Mouse (Mus musculus) intestine, embryonic 15.5 days (tissue): ENCODE measurements around the gene Ccdc141. TPM values are rescaled to one million over a fixed set of nuclear protein-coding genes. Genes with fewer than 3 reads are reported as not detected.

Source experiments
- ATAC-seq: fragments of 200-750 bp; cut with Nextera tagmentation; 2 replicates; pipeline ENCODE4 v1.8.0; 2017; ENCODE audit warnings: moderate TSS enrichment, moderate library complexity
- H3K27ac ChIP-seq: fragments of 300-500 bp; sonication (generic); 2 replicates; pipeline ENCODE4 v1.5.1; 2015; ENCODE audit warnings: mild to moderate bottlenecking, inconsistent platforms
- H3K27me3 ChIP-seq: fragments of 300-500 bp; sonication (generic); replicated peaks from 2 replicates; pipeline ENCODE4 v1.6.1; 2015; ENCODE audit warnings: inconsistent platforms
- H3K36me3 ChIP-seq: fragments of 300-500 bp; sonication (generic); 2 replicates; pipeline ENCODE4 v1.6.1; 2015; ENCODE audit warnings: inconsistent platforms
- H3K4me1 ChIP-seq: fragments of 300-500 bp; sonication (generic); replicated peaks from 2 replicates; pipeline ENCODE4 v1.6.1; 2015; ENCODE audit warnings: inconsistent platforms
- H3K4me2 ChIP-seq: fragments of 300-500 bp; sonication (generic); replicated peaks from 2 replicates; pipeline ENCODE4 v1.6.1; 2015; ENCODE audit warnings: mild to moderate bottlenecking, inconsistent platforms
- H3K4me3 ChIP-seq: fragments of 300-500 bp; sonication (generic); replicated peaks from 2 replicates; pipeline ENCODE4 v1.5.1; 2015; ENCODE audit warnings: inconsistent platforms
- H3K9ac ChIP-seq: fragments of 300-500 bp; sonication (generic); 2 replicates; pipeline ENCODE4 v1.6.1; 2015; ENCODE audit warnings: inconsistent platforms
- H3K9me3 ChIP-seq: fragments of 300-500 bp; sonication (generic); 2 replicates; pipeline ENCODE4 v1.6.1; 2016; ENCODE audit warnings: inconsistent platforms
- WGBS: fragments of 180-500 bp; shearing (Covaris S2); methylation state at CpG from one replicate; pipeline ENCODE4 v1.1.7; 2015; 5-methylcytosine and 5-hydroxymethylcytosine counted together
- polyA plus RNA-seq: library from polyadenylated mRNA; unstranded; fragments of >200 nt; fragmentation: Nextera tagmentation; extraction: Ambion mirVana; gene quantifications from 2 replicates; pipeline ENCODE4 v1.2.1, GENCODE M21; 2015

Gene Ccdc141
- polyA plus RNA-seq, 1 experiment from 2014 or later: 5.6 TPM

DNA sequence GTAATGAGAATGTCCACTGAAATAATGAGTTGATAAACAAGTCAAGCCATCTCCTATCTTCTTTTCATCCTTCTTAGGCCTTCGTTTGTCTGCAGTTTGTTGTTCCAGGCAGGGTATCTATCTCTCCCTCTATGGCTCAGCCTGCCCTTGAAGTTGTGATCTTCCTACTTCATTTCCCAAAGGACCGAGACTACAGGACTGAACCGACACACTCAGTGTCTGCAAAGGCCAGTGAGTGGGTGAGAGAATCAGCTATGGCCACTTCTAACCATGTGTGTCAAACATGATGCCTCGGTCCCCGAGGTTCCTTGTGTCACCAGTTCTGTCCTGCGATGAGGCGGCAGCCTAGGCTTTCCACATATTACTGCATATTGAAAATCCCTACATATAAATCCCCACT is 19.2 kb upstream of the Ccdc141 start:
- 93% methylated on average over 7 of the region's 7 CpGs for WGBS
- H3K4me1 ChIP-seq: no peaks in the 10 kb centered on the region
- H3K4me3 ChIP-seq: no peak overlapping the region
- no peak overlapping the region for H3K9ac ChIP-seq
- peaks cover 10% of the 10 kb centered on the region; the same call in 1 of the 2 replicates for H3K36me3 ChIP-seq
- H3K27ac ChIP-seq: no peak overlapping the region
- H3K27me3 ChIP-seq: no peaks in the 10 kb centered on the region
- ATAC-seq: no peak
- no peak overlapping the region for H3K4me2 ChIP-seq
- no peaks in the 10 kb centered on the region for H3K9me3 ChIP-seq

DNA sequence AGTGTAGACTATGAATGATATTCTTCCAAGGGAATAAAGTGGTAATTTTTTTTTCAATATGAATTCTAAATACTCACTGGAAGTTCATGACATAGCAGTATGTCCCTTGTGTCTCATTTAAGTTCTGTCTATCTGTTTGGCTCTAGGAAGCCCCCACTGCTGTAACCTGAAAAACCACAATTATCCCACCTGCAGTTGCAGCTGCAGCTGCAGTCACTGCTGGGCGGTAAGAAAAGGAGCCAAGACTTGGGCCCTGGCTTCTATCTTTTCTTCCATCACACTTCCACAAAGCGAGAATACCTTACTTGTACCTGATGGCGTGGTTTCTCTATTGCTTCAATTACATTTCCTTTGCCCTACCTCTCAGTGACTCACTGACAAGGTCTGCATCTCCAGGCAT is 17.1 kb upstream of the Ccdc141 start:
- Histone ChIP-seq H3K9ac (no peak overlapping the region), H3K4me2 (no peak overlapping the region), H3K9me3 (no peaks in the 10 kb centered on the region), H3K4me3 (no peak overlapping the region), H3K27ac (no peak overlapping the region), H3K4me1 (no peaks in the 10 kb centered on the region; the same call in 1 of the 2 replicates), H3K36me3 (peaks cover 10% of the 10 kb centered on the region; the same call in 1 of the 2 replicates), H3K27me3 (no peaks in the 10 kb centered on the region)
- 94% methylated on average over 3 of the region's 3 CpGs for WGBS
- no peak for ATAC-seq

DNA sequence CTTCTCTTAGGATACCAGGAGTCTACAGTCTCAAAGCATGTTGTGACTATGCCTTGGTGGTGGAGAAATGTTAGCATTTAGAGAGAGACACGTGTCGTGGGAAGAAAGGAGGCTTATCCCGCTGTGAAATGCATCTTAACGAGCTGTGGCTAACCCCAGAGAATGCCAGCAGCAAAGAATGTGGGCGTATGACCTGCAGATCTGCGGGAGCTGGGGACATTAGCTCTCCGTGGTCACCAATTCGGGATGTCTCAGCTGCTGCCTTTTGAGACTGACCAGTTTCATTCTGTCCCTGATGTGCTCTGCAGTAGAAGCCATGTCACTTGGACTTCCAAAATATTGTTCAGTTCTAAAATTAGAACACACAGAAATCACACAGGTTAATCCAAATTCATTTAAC is 16.5 kb upstream of the Ccdc141 start:
- WGBS: 80% methylated on average over 8 of the region's 8 CpGs
- Histone ChIP-seq H3K4me1 (no peaks in the 10 kb centered on the region; the same call in 1 of the 2 replicates), H3K36me3 (peaks cover 7% of the 10 kb centered on the region; the same call in 1 of the 2 replicates), H3K27me3 (no peaks in the 10 kb centered on the region), H3K4me2 (no peak overlapping the region), H3K27ac (no peak overlapping the region), H3K9me3 (no peaks in the 10 kb centered on the region), H3K9ac (no peak overlapping the region), H3K4me3 (no peak overlapping the region)
- ATAC-seq: no peak

DNA sequence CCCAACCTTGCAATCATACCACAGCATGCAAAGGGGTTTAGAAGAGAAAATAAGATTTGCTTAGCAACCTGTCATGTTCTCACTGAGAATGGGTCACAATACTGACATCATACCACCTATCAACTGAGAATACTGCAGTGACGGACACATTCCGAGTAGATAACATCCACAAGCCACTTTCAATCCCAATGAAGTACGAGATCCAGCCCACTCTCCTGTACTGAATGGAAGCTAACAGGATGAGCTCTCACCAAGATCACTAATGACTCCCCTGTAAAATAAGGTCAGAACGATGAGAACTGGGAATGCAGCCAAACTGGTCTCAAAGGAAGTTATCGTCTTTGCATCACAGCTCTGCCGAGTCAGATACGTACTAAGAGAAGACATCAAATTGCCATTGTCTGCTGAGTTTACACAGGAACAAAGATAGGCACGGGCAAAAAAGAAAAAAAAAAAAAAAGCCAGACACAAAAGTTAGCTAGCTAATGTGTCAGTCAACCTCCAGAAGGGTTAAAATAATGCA is 13.7 kb upstream of the Ccdc141 start:
- no peak for ATAC-seq
- Histone ChIP-seq H3K9me3 (no peaks in the 10 kb centered on the region), H3K4me2 (no peak overlapping the region), H3K27ac (no peak overlapping the region), H3K9ac (no peak overlapping the region), H3K36me3 (0 out of 2 replicates have a peak, but pooled peaks cover 3% of the 10 kb centered on the region), H3K4me1 (no peaks in the 10 kb centered on the region; the same call in 1 of the 2 replicates), H3K4me3 (no peak overlapping the region), H3K27me3 (no peaks in the 10 kb centered on the region)
- 43% methylated on average over 8 of the region's 8 CpGs for WGBS

GRCm38 (mm10) chr2:77183646-77184045 is 13.2 kb upstream of the Ccdc141 start:
- Histone ChIP-seq H3K27me3 (no peaks in the 10 kb centered on the region), H3K4me1 (no peaks in the 10 kb centered on the region; the same call in 1 of the 2 replicates), H3K4me3 (no peak overlapping the region), H3K4me2 (no peak overlapping the region), H3K9ac (no peak overlapping the region), H3K36me3 (0 out of 2 replicates have a peak, but pooled peaks cover 3% of the 10 kb centered on the region), H3K9me3 (no peaks in the 10 kb centered on the region), H3K27ac (no peak overlapping the region)
- WGBS: 54% methylated on average over 2 of the region's 2 CpGs
- ATAC-seq: peak; percentile 34; the same call in 1 of the 2 replicates

DNA sequence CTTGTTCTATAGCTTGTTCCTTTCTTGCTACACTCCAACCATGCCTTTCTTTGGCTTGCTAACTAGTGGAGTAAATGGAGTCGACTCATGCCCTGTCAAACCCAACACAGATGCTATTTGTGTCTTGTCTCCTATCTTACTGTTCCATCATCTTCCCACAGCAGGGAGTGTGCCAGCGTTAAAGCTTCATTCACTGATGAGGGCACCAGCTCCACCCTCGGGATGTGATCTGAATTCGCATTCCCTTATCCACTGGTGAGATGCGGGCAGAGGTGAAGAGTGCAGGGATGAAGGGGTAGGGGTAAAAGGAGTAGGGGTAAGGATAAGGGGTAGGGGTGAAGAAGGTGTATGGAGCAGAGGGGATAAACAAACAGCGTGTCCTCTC is 12.6 kb upstream of the Ccdc141 start:
- Histone ChIP-seq H3K36me3 (0 out of 2 replicates have a peak, but pooled peaks cover 3% of the 10 kb centered on the region), H3K4me3 (no peak overlapping the region), H3K9ac (no peak overlapping the region), H3K4me1 (no peaks in the 10 kb centered on the region; the same call in 1 of the 2 replicates), H3K9me3 (no peaks in the 10 kb centered on the region), H3K27me3 (no peaks in the 10 kb centered on the region), H3K4me2 (no peak overlapping the region), H3K27ac (no peak overlapping the region; the same call in 1 of the 2 replicates)
- no peak for ATAC-seq
- 83% methylated on average over 6 of the region's 6 CpGs for WGBS

DNA sequence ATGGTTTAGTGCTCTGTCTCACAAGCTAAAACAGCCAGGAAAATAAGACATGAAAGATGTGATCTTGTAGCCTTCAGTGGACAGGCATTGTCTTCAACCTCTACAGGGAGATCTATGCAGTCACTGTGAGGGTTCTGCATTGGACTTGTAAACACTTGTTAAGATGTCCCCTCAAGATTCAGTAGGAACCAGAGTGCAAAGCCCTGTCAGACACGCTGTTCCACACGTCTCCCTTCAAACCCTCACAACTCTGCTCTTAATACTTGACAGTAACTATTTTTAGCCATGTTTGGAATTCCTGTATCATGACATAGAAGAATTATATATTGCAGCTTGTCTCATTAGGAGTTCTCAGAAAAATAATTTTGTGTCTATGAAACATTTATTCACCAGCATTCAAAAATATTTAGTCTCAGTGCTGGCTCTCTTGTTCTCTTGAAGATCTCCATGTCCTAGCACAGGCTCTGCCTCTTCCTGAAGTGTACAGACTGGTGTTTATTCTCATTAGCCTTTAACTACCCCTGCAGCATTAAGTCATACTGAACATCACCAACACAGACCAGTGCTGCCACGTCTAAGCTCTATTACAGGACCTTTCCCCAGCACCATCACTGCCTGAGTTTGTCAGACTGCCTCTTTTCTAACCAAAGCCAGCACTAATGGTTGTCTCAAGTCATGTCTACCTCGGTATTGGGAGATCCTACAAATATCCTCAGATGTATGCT is 12.0 kb upstream of the Ccdc141 start:
- Histone ChIP-seq H3K36me3 (no peaks in the 10 kb centered on the region), H3K4me3 (no peak overlapping the region), H3K4me1 (no peaks in the 10 kb centered on the region; the same call in 1 of the 2 replicates), H3K9me3 (no peaks in the 10 kb centered on the region), H3K27me3 (no peaks in the 10 kb centered on the region), H3K27ac (no peak overlapping the region; the same call in 1 of the 2 replicates), H3K4me2 (no peak overlapping the region), H3K9ac (no peak overlapping the region)
- no peak for ATAC-seq
- 55% methylated on average over 4 of the region's 4 CpGs for WGBS

GRCm38 (mm10) chr2:77177472-77177871 is 7.0 kb upstream of the Ccdc141 start:
- no peak overlapping the region for H3K27ac ChIP-seq
- H3K27me3 ChIP-seq: no peaks in the 10 kb centered on the region
- no peak overlapping the region for H3K4me2 ChIP-seq
- H3K36me3 ChIP-seq: no peaks in the 10 kb centered on the region
- no peaks in the 10 kb centered on the region; the same call in 1 of the 2 replicates for H3K4me1 ChIP-seq
- no peaks in the 10 kb centered on the region for H3K9me3 ChIP-seq
- WGBS: 57% methylated on average over 2 of the region's 2 CpGs
- no peak overlapping the region for H3K9ac ChIP-seq
- no peak overlapping the region for H3K4me3 ChIP-seq
- ATAC-seq: peak; percentile 78

- no peaks in the 10 kb centered on the region for H3K36me3 ChIP-seq
- peaks cover 8% of the 10 kb centered on the region for H3K4me1 ChIP-seq
- no peaks in the 10 kb centered on the region for H3K9me3 ChIP-seq
- 0 out of 2 replicates have a peak overlapping the region, but pooled peaks have one; percentile 14 for H3K4me2 ChIP-seq
- H3K27ac ChIP-seq: no peak overlapping the region
- peak; percentile 58; the same call in 1 of the 2 replicates for ATAC-seq
- WGBS: 43% methylated on average over 10 of the region's 10 CpGs
- H3K27me3 ChIP-seq: no peaks in the 10 kb centered on the region
- no peak overlapping the region for H3K4me3 ChIP-seq
- H3K9ac ChIP-seq: no peak overlapping the region
These were observed 6.0 kb upstream of the Ccdc141 start for GRCm38 (mm10) chr2:77176413-77176812.

DNA sequence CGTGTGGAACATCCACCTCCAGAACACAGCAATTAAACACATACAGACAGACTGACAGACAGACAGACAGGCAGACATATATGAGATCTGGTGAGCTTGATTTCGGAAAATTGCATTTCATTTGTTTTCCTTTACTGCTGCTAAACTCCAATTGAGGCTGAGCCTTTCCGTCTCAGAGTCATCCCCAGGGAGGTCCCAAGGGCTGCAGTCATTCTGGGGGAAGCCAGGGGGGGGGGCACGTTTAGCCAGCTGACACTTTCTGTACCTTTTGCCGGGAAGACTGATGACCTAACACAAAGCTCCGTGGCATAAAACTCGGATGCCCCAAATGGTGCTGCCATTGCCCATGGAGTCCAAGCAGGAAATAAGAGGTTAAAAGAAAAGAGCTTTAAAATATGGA is 5.0 kb upstream of the Ccdc141 start:
- Histone ChIP-seq H3K36me3 (no peaks in the 10 kb centered on the region), H3K9me3 (no peaks in the 10 kb centered on the region), H3K27ac (no peak overlapping the region), H3K4me1 (peaks cover 9% of the 10 kb centered on the region), H3K4me2 (no peak overlapping the region), H3K9ac (no peak overlapping the region), H3K27me3 (no peaks in the 10 kb centered on the region), H3K4me3 (no peak overlapping the region)
- 72% methylated on average over 7 of the region's 7 CpGs for WGBS
- no peak for ATAC-seq

DNA sequence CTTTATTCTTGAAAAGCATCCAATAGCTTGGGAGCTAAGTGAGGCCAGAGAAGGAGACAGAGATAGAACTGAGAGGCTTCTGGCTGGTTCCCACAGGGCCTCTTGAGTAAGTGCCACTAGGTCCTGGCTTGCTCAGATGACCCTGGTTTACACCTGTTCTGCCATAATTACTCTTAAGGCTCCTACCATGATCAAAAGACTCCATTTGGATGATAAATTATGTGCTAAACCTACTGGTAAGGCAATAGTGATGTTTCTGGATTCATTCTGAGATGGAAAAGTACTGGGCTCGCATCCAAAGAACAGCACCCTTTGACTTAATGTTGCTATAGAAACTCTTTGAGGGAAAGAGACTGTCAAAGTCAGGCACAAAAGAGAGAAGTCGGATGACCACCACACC is 3.9 kb upstream of the Ccdc141 start:
- H3K27ac ChIP-seq: no peak overlapping the region
- H3K4me1 ChIP-seq: peaks cover 12% of the 10 kb centered on the region
- H3K4me2 ChIP-seq: no peak overlapping the region
- ATAC-seq: no peak
- no peaks in the 10 kb centered on the region for H3K27me3 ChIP-seq
- H3K9me3 ChIP-seq: no peaks in the 10 kb centered on the region
- H3K36me3 ChIP-seq: no peaks in the 10 kb centered on the region
- H3K9ac ChIP-seq: no peak overlapping the region
- WGBS: 67% methylated on average over 2 of the region's 2 CpGs
- no peak overlapping the region for H3K4me3 ChIP-seq

GRCm38 (mm10) chr2:77173821-77174220 is 3.4 kb upstream of the Ccdc141 start:
- H3K9me3 ChIP-seq: no peaks in the 10 kb centered on the region
- no peak for ATAC-seq
- H3K9ac ChIP-seq: no peak overlapping the region
- H3K4me1 ChIP-seq: peaks cover 12% of the 10 kb centered on the region
- no peak overlapping the region for H3K4me2 ChIP-seq
- H3K27ac ChIP-seq: no peak overlapping the region
- H3K27me3 ChIP-seq: no peaks in the 10 kb centered on the region
- H3K4me3 ChIP-seq: no peak overlapping the region
- 82% methylated on average over 6 of the region's 6 CpGs for WGBS
- no peaks in the 10 kb centered on the region for H3K36me3 ChIP-seq

GRCm38 (mm10) chr2:77173366-77173765 is 2.9 kb upstream of the Ccdc141 start:
- WGBS: 54% methylated on average over 6 of the region's 6 CpGs
- H3K27ac ChIP-seq: no peak overlapping the region
- H3K4me3 ChIP-seq: no peak overlapping the region
- H3K9ac ChIP-seq: no peak overlapping the region
- H3K9me3 ChIP-seq: no peaks in the 10 kb centered on the region
- no peaks in the 10 kb centered on the region for H3K27me3 ChIP-seq
- no peak for ATAC-seq
- no peak overlapping the region for H3K4me2 ChIP-seq
- H3K36me3 ChIP-seq: no peaks in the 10 kb centered on the region
- peaks cover 12% of the 10 kb centered on the region for H3K4me1 ChIP-seq
